In genomic region chr1:121454951-121455350, GRCm38 (mm10) we compare ENCODE assay signal across 11 mouse cellular contexts.
"Had no signal": no experiment of that assay in that cellular context is flagged by ENCODE, and none has a peak within 500 bp of the region (broad histone marks: within the 10 kb centered on the region; RNA-seq: fewer than 3 reads in every experiment).

No protein-coding gene starts in this region.

- DNase-seq: gastrocnemius, adult 2 months; gastrocnemius, postnatal 10 days; gastrocnemius, postnatal 25 days; heart, adult 2 months; heart, postnatal 14 days; heart, postnatal 36 days; kidney, adult 11 months; kidney, adult 2 months; kidney, adult 9 months; kidney, postnatal 14 days; kidney, postnatal 36 days had no signal
